Mouse (Mus musculus) brain, embryonic 14.5 days (tissue): ENCODE data around the gene Egfl8. TPM values are rescaled to one million over a fixed set of nuclear protein-coding genes. Genes with fewer than 3 reads are reported as not detected.

ENCODE experiments used
- DNase-seq: peaks from one replicate; pipeline ENCODE4 v3.0.0-alpha.2; 2011; ENCODE audit warnings: low read depth
- CTCF ChIP-seq: fragments of 200-500 bp; IDR thresholded peaks from 2 replicates; pipeline ENCODE4 v1.5.1; 2012; ENCODE audit warnings: inconsistent platforms, mild to moderate bottlenecking, moderate library complexity, borderline replicate concordance; ENCODE audit not compliant: insufficient read depth, insufficient read length; ENCODE audit errors: extremely low read depth
- POLR2A ChIP-seq: fragments of 200-500 bp; IDR thresholded peaks from 2 replicates; pipeline ENCODE4 v1.6.1; 2012; ENCODE audit warnings: mild to moderate bottlenecking, inconsistent platforms, borderline replicate concordance; ENCODE audit not compliant: poor library complexity, insufficient read depth, insufficient read length, severe bottlenecking; ENCODE audit errors: extremely low read depth
- polyA plus RNA-seq: library from polyadenylated mRNA; depleted of rRNA; stranded (reverse); fragments of >200 nt; gene quantifications from 2 replicates; pipeline ENCODE4 v1.2.3, GENCODE M21; 2012

Egfl8 gene
- polyA plus RNA-seq, 1 experiment, result 10.3 TPM

- TF ChIP-seq CTCF, result no peak
- peak; percentile 91 for TF ChIP-seq POLR2A
- peak; percentile 99 for DNase-seq
Observed at GRCm38 (mm10) chr17:34646906-34647787, 31.4 kb upstream of the Egfl8 start, which contains the start of gene Atf6b. Gene Atf6b (plus strand): TSS chr17:34647146.

DNA sequence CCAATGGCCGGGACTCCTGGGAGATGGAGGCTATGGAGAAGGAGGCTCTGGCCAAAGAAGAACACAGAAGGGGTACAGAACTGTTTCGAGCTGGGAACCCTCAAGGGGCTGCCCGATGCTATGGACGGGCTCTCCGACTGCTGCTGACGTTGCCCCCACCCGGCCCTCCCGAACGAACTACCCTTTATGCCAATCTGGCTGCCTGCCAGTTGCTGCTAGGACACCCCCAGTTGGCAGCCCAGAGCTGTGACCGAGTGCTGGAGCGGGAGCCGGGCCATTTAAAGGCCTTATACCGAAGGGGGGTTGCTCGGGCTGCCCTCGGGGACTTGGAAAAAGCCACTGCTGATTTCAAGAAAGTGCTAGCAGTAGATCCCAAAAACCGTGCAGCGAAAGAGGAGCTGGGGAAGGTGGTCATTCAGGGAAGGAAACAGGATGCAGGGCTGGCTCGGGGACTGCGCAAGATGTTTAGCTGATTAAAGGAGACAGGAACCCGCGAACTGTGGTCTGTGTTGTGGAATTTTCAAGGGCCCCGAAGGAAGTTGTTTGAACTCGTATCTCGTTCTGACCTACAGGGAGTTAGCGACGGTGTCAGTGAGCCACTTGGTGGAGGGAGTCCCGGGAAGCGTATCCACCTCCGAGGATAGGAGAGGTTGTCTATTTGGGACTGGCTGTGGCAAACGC is 30.2 kb upstream of the Egfl8 start:
- no peak for TF ChIP-seq POLR2A
- TF ChIP-seq CTCF, result no peak
- no peak for DNase-seq

- no peak for DNase-seq
- TF ChIP-seq CTCF (no peak), POLR2A (no peak)
Observed at GRCm38 (mm10) chr17:34645256-34645829, 29.6 kb upstream of the Egfl8 start.

DNA sequence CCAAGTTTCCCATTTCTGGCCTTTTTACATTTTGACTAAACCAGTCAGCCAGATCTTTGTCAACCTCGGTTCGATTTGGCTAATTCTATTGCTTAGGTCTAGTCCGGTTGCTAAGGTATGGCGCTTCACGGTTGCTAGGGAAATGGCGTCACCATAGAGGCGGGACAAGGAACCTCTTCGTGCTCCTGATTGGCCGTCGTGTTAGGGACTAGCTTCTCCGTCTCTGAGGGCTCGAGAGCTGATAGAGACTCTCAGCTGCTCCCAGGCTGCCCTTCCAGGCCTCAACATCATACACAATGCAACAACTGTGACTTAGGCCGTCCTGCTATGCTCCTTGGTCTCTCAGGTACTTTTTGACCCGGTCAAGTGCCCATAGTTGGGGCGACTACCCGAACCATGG is 28.8 kb upstream of the Egfl8 start, which contains the start of gene Fkbpl:
Gene Fkbpl (plus strand): TSS at position 157 of the 400 bp plus-strand sequence.
- DNase-seq, result peak; percentile 99

DNA sequence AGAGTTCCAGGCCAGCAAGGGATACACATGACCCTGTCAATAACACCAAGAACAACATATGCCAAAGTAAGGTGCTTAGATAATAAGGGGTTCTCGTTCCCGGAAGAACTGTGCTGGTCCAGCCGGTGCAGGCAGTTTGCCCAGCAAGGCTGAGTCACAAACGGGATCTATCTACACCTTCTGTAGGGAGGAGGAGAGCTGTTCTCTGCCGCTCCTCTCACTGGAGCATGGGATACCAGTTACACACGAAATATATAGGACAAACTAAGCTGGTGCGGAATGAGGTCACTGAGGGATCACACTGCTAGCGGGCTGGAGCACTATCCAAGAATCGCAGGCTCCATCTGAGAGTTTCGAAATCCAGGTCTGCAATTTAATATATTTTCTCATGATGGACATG is 28.2 kb upstream of the Egfl8 start:
- DNase-seq, result no peak
- TF ChIP-seq CTCF (no peak), POLR2A (no peak)

More for the DNA sequence above, 28.8 kb upstream of the Egfl8 start, which contains the start of gene Fkbpl:
- TF ChIP-seq POLR2A (peak; percentile 28; the same call in 1 of the 2 replicates), CTCF (no peak)

DNA sequence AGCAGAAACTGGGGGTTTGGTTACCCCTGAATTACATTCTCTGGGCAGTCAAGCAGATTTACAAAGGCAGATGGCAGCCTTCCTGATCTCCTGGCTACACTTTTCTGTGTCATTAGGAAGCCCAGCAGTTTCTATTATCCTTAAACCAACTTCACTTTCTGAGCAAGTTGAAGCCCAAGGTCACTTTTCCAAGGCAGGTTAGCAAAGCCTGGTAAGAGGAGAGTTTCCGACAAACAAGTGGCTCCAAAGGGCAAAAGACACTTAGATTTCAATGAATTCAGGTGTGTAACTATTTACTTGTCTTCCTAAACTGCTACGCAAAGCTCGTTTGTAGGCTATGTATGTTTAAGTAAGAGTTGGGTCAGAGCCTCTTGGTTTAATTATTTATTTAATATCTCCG is 27.6 kb upstream of the Egfl8 start:
- DNase-seq, result no peak
- TF ChIP-seq POLR2A (no peak), CTCF (no peak)

GRCm38 (mm10) chr17:34641945-34642344 is 26.2 kb upstream of the Egfl8 start:
- no peak for DNase-seq
- no peak for TF ChIP-seq CTCF
- TF ChIP-seq POLR2A, result no peak

DNA sequence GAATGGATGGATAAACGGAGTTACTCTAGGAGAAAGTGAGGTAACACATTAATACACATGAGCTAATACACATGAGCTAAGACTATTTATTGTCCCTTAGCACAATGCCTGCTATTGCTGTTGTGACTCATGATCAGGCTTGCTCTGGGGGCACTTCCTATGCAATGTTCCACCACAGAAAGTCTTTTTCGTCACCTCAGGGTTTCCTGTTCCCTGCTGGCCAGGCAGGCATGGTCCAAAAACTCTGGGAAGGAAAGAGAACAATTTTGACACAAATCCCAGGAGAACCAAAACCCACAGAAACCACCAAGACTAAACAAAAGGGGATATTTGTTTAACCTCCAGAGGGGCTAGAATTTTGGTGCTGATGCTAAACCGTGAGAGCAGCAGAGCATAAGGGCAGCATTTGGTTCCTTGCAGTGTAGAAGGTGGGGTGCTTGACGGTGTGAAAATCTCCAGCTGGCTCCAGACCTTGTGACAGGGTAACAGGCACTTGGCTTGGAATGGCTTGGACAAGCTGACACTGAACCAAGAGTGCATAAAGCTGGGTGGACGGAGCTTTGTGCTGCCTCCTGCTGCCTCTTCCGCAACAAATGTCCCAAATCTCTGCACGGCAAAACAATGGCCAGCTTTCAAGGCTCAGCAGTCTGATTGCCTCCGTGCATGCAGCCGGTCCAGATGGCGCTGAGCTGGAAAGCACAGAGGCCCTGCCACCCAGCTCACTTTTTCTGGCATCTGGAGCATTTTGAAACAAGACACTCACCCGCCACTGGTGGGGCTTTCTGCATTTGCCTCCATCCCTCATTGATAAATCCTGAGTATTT is 25.2 kb upstream of the Egfl8 start:
- peak; percentile 85 for DNase-seq
- TF ChIP-seq CTCF (no peak), POLR2A (no peak)

DNA sequence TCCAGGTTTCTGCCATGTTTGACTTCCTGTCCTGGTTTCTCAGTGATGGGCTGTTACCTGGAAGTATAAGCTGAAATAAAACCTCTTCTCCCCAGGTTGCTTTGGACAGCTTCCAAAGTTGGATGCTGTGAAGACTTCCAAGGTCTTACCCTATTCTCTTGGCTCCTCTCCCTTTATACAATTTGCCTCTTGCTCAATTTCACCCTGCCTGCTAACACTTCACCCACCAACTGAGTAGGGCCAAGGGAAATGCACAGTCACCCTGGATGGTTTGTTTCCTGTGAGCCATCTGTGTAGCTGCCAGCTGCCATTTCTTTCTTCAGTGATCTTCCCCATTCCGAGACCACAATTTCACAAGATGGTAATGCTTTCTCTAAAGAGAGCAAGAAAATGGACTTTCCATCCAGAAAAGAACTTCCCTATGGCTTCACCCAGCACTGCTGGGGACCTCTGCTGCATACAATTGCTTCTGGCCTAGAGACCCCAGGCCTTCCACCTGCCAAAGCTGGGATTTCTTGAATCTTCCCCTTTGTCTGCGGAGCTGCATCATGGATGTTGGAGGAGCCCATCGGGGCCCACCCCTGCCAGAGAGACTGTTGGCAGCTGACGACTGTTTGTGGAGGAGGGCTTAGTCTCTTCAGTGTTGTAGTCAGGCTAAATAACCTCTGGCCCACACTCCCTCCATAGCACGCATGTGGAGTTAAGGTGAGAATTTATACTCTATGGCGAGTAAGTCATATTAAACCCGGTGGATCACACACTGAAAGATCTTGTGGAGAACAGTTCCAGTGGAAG is 23.9 kb upstream of the Egfl8 start:
- TF ChIP-seq POLR2A (no peak), CTCF (no peak)
- DNase-seq, result no peak

- TF ChIP-seq POLR2A, result no peak
- TF ChIP-seq CTCF, result no peak
- no peak for DNase-seq
Observed at GRCm38 (mm10) chr17:34637459-34637858, 21.7 kb upstream of the Egfl8 start.

DNA sequence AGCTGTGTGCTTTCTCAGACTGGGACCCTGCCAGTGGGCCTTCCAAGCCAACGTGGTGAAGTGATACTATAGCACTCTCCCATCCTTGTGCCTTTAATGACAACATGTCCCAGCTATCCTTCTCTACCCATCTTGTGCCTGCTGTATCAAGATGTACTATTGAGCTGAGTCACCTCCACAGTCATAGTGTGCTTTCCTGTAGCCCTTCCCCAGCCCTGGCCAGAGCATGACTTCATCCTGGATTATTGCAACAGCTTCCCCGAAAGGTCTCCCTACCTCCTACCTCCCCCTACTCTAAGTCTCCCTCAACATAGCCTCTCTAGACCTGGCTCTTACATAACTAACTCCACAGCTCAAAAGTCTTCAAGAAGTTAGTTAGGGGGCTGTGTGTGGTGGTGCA is 19.9 kb upstream of the Egfl8 start:
- no peak for TF ChIP-seq CTCF
- TF ChIP-seq POLR2A, result no peak

More for the DNA sequence above, 19.9 kb upstream of the Egfl8 start:
- no peak for DNase-seq
